Mouse (Mus musculus): ENCODE results near the gene Uqcr11.

The Uqcr11 gene

DNA sequence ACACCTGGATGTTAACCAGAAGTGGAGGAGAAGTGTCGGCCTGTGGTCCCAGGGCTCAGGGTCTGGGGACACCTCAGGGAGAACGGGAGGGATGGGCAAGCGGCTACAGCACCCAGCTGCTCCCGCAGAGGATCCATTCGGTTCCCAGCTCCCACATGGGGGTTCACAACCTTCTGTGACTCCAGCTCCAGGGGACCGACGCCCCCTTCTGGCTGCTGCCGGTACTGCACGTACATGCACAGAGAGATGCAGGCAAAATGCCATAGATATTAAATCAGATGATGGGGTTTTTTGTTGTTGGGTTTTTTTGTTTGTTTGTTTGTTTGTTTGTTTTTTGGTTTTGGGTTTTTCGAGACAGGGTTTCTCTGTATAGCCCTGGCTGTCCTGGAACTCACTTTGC is 28.9 kb downstream of the Uqcr11 start:
- DNase-seq (ENCODE audit: extremely low read depth, low read depth, low spot score): no peak

- no peak for DNase-seq (ENCODE audit: extremely low read depth, low read depth, low spot score)
Observed at GRCm38 (mm10) chr10:80376160-80376559, 30.5 kb downstream of the Uqcr11 start.

DNA sequence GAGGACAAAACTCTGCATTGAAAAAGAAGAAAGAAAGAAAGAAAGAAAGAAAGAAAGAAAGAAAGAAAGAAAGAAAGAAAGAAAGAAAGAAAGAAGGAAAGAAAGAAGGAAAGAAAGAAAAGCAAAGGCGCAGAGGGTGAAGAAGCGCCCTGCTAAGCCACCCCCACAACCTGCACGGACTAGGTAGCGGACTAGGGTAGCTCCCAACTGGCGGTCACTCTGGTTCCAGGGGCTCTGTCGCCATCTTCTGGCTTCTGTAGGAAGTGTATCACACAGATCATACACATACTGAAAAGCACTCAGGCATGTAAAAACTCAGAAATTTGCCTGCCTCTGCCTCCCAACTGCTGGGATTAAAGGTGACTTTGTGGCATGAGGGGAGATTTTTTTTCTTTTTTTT is 32.6 kb downstream of the Uqcr11 start:
- no peak for DNase-seq (ENCODE audit: extremely low read depth, low read depth, low spot score)

DNA sequence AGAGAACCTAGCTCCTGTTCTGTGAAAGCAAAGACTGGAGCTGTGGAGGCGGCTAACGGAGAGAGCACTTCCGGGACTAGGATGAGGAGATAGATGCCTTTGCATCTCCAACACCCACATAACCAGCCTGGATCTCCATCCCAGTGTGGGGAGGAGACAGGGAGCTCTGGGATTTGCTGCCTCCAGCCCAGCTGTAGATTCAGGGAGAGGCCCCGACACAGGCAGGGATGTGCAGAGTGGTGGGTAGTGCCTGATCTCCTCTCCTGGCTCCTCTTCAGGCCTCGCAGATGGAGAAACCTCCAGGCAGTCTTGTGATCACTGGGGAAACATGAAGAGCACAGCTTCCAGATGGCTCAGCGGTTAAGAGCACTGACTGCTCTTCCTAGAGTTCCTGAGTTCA is 33.9 kb downstream of the Uqcr11 start:
- DNase-seq (ENCODE audit: extremely low read depth, low read depth, low spot score): no peak

DNA sequence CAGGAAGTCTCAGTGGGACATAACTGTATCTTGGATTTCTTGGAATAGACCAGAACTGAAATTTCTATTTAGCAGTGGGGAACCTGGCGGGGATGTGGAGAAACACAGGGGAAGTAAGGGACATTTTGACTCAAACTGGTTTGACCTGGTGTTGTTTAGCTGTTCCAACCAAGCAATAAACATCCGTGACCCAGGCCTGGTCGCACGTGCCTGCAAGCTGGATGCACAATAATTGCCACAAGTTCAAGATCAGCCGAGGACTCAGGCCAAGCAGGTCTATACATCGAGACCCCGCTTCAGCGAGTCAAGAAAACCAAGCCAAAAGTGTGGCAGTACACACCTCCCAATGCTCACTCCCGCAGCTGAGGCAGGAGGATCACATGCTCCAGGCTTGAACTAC is 34.6 kb downstream of the Uqcr11 start:
- DNase-seq (ENCODE audit: extremely low read depth, low read depth, low spot score): no peak

GRCm38 (mm10) chr10:80371411-80371966 is 35.1 kb downstream of the Uqcr11 start:
- no peak for DNase-seq (ENCODE audit: extremely low read depth, low read depth, low spot score)

DNA sequence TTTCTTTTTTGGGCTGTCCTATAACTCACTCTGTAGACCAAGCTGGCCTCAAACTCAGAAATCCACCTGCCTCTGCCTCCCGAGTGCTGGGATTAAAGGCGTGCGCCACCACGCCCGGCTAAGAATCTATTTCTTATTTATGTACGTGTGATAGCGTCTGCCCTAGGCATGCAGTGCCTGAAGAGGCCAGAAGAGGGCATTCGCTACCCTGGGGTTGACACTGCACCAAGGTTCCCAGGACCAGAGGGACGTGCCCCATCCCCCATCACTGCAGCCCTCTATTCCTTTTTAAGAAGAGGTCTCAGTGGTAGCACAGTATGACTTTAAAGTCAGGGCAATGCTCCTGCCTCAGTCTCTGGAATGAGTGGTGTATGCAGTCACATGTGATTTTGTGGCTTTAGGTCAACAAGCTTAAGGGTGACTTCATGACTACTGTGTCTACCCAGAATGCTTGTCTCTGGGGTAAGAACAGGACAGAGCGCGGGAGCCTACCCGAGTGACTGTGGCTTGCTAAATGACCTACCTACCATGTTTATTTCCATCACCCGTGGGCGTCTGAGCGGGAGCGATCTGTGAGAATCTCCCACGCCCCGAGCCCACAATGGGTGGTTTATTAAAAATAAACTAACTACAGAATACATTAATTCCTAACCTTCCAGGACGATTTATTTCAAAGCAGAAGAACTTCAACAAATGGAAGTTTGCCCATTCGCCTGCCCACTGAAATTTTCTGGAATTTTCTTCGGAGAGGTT is 36.5 kb downstream of the Uqcr11 start:
- no peak for DNase-seq (ENCODE audit: extremely low read depth, low read depth, low spot score)

- DNase-seq (ENCODE audit: extremely low read depth, low read depth, low spot score): no peak
Observed at GRCm38 (mm10) chr10:80368392-80368791, 38.2 kb downstream of the Uqcr11 start.

DNA sequence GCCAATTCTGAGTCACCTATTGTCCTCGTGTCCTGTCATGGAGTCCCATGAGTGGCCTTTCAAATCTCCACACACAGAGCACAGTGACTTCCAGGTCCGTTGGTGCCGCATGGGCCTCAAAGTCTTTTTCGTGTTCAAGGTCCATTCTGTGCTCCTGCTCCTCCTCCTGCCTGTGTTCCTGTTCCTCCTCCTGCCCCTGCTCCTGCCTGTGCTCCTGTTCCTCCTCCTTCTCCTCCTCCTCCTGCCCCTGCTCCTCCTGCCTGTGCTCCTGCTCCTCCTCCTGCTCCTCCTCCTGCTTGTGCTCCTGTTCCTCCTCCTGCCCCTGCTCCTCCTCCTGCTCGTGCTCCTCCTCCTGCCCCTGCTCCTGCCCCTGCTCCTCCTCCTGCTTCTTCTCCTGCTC is 38.7 kb downstream of the Uqcr11 start:
- DNase-seq (ENCODE audit: extremely low read depth, low read depth, low spot score): no peak

DNA sequence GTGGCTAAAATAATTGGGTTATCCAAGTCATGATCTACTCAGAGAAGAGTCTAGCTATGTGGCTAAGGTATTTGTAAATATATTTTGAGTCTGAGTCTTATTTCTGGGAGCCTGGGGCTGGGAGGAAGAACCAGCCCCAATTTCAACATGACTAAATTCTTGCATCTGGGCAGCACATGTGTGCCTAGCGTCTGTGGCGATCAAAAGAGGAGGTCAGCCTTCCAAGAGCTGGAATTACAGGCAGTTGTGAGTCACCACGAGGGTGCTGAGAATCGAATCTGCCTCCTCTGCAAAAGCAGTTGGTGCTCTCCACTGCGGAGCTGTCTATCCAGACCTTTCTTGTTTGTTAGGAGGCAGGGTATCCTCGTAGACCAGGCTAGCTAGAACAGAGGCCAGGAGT is 40.9 kb downstream of the Uqcr11 start:
- DNase-seq (ENCODE audit: extremely low read depth, low read depth, low spot score): no peak

DNA sequence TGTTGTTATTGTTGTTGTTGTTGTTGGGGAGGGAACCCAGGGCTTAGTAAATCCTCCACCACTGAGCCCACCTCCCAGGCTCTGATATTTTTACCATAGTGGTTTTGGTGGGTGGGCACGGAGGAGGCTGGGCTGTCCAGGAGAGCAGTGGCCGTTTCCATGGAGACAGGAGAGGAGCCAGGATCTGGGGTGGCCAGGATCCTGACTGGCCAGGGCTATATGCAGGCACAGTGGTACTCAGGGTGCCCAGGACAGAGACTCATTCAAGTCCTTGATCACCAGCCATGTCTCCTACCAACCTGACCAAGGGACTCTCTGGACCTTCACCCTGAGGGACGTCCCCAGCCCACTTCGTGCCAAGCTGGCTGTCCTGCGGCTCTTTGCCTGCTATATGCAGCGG is 42.9 kb downstream of the Uqcr11 start:
- no peak for DNase-seq (ENCODE audit: extremely low read depth, low read depth, low spot score)

DNA sequence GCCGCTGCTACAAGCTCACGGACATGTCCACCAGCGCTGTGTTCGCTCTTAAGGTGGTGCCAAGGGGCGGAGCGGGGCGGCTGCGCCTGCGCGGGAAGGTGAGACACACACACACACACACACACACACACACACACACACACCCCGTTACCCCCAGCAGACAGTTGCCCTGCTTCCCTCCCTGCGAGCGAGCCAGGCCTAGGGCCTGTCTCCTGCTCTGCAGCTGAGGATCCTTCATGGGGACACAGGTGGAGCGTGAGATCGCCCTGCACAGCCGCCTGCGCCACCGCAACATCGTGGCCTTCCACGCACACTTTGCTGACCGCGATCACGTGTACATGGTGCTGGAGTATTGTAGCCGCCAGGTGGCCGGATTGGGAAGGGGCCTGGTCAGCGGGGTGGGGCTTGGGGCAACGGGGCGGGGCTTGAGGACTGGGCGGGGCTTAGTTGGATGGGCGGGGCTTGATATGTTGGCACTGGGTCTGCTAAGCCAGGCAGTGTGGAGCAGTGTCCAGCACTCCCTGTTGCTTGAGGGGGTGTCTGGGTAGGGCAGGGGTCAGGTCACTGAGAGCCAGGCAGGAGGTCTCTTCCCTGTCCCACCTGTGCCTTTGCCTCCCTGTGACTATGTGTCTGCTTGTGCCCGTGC is 48.5 kb downstream of the Uqcr11 start:
- no peak for DNase-seq (ENCODE audit: extremely low read depth, low read depth, low spot score)

DNA sequence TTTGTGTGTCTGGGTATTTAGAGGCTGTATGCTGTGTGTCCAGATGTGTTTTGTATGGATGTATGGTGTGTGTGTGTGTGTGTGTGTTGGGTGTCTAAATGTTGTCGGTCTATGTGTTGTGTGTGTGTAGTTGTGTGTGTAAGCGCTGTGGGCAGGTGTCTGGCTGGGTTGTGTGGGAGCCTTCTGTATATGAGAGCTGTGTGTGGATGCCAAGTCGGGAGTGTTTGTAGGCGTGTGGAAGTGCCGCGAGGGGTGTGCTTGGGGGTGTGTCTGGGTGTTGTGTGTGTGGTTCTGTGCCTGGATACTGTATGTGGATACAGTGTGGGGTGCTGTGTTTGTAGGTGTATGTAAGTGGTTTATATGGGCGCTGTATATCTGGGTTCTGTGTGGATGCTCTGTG is 49.3 kb downstream of the Uqcr11 start:
- DNase-seq (ENCODE audit: extremely low read depth, low read depth, low spot score): no peak

DNA sequence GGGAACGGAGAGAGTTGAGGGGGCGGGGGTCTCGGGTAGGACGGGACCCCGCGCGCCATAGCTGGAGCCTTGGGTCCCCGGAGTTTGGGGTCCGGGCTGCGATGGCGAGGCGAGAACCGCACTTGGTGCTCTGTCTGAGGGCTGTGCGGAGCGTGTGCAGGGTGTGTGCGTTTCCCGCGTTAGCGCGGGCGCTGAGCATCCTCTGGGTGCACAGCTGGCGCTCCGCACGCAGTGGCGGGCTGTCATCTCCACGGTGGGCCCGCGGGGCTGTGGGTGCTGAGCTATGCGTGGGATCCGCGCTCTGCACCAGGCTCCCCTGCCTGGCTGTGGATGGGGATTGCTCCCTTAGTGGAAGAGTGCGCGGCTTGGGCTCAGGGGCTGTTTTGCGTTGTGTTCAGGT is 49.9 kb downstream of the Uqcr11 start:
- DNase-seq (ENCODE audit: extremely low read depth, low read depth, low spot score): no peak

DNA sequence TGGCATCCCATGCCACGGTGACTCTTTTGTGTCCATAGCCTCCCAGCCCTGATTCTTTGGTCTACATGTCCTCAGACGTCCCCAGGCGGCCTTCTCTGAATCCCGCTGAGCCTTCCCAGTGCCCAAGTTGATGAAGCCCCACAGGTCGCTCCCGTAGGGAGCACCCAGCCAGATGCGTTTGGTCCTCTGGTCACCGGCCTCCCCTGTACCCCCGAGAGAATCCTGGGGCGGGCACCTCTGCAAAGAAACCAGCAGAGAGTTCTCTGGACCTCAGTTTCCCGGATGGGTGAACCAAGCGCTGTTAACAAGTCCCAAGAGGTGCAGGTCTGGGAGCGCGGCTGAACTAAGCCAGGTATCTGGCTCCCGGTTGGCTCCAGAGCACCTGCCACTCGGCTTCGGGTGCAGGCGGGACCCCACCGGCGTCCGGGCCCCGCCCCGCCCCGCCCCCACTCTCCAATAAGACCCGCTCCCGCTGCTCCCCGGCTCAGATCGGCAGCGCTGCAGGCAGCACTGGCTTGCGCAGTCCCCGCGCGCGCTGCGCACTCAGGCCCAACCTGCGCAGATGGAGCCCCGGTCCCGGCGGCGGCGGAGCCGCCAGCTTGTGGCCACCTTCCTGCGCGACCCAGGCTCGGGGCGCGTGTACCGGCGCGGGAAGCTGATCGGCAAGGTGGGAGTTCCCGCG is 50.5 kb downstream of the Uqcr11 start, which contains the start of gene Plk5:
Gene Plk5 (plus strand): TSS at position 459 of the 682 bp plus-strand sequence.
- no peak for DNase-seq (ENCODE audit: extremely low read depth, low read depth, low spot score)

GRCm38 (mm10) chr10:80355431-80355830 is 51.2 kb downstream of the Uqcr11 start:
- no peak for DNase-seq (ENCODE audit: extremely low read depth, low read depth, low spot score)
